Mouse (Mus musculus) kidney, embryonic 14.5 days (tissue): ENCODE results near the gene Fads1. TPM values are rescaled to one million over a fixed set of nuclear protein-coding genes. Genes with fewer than 3 reads are reported as not detected.

ENCODE experiments used
- ATAC-seq: fragments of 200-750 bp; cut with Nextera tagmentation; 2 replicates; pipeline ENCODE4 v1.8.0; 2017; ENCODE audit warnings: moderate number of reproducible peaks, mild to moderate bottlenecking, moderate TSS enrichment, moderate library complexity; ENCODE audit not compliant: low FRiP score, low TSS enrichment
- H3K27ac ChIP-seq: fragments of 300-500 bp; sonication (generic); 2 replicates; pipeline ENCODE4 v1.5.1; 2014; ENCODE audit warnings: low read depth, mild to moderate bottlenecking, low read length, moderate library complexity, mixed read lengths
- H3K27me3 ChIP-seq: fragments of 300-500 bp; sonication (generic); 2 replicates; pipeline ENCODE4 v1.6.1; 2014; ENCODE audit warnings: mild to moderate bottlenecking, low read length; ENCODE audit not compliant: control insufficient read depth, insufficient read depth
- H3K36me3 ChIP-seq: fragments of 300-500 bp; sonication (generic); 2 replicates; pipeline ENCODE4 v1.6.1; 2014; ENCODE audit warnings: low read length, mixed read lengths; ENCODE audit not compliant: control insufficient read depth, insufficient read depth
- H3K4me1 ChIP-seq: fragments of 300-500 bp; sonication (generic); 2 replicates; pipeline ENCODE4 v1.6.1; 2014; ENCODE audit warnings: low read length, mixed read lengths; ENCODE audit not compliant: control insufficient read depth, insufficient read depth
- H3K4me2 ChIP-seq: fragments of 300-500 bp; sonication (generic); replicated peaks from 2 replicates; pipeline ENCODE4 v1.6.1; 2014; ENCODE audit warnings: low read depth, mild to moderate bottlenecking, low read length
- H3K4me3 ChIP-seq: fragments of 300-500 bp; sonication (generic); 2 replicates; pipeline ENCODE4 v1.5.1; 2014; ENCODE audit warnings: mild to moderate bottlenecking, low read length
- H3K9ac ChIP-seq: fragments of 300-500 bp; sonication (generic); 2 replicates; pipeline ENCODE4 v1.6.1; 2014; ENCODE audit warnings: low read depth, mild to moderate bottlenecking, low read length, moderate library complexity
- H3K9me3 ChIP-seq: fragments of 300-500 bp; sonication (generic); 2 replicates; pipeline ENCODE4 v1.6.1; 2016; ENCODE audit warnings: low read length; ENCODE audit not compliant: control insufficient read depth
- WGBS: fragments of 180-500 bp; shearing (Covaris S2); extraction: QIAGEN DNeasy Blood & Tissue Kit; methylation state at CpG from one replicate; pipeline ENCODE4 v1.1.7; 2014; 5-methylcytosine and 5-hydroxymethylcytosine counted together
- polyA plus RNA-seq: library from polyadenylated mRNA; unstranded; fragments of >200 nt; fragmentation: Nextera tagmentation; extraction: Ambion mirVana; gene quantifications from 2 replicates; pipeline ENCODE4 v1.2.1, GENCODE M21; 2014

Fads1 gene
- polyA plus RNA-seq, 1 experiment from 2014 or later = 94.3 TPM

GRCm38 (mm10) chr19:10184096-10184495 is 1.4 kb downstream of the Fads1 start:
- peak; percentile 24 for ATAC-seq

GRCm38 (mm10) chr19:10185876-10186275 is 3.2 kb downstream of the Fads1 start:
- Histone ChIP-seq H3K27ac (no peak overlapping the region), H3K4me3 (no peak overlapping the region), H3K27me3 (no peaks in the 10 kb centered on the region), H3K9ac (no peak overlapping the region), H3K4me1 (peaks cover 8% of the 10 kb centered on the region), H3K36me3 (peaks cover 53% of the 10 kb centered on the region), H3K4me2 (no peak overlapping the region), H3K9me3 (no peaks in the 10 kb centered on the region)
- no peak for ATAC-seq
- 95% methylated on average over 3 of the region's 3 CpGs for WGBS

More at GRCm38 (mm10) chr19:10184096-10184495, 1.4 kb downstream of the Fads1 start:
- no peaks in the 10 kb centered on the region for H3K9me3 ChIP-seq
- peak overlapping the region; percentile 77 for H3K4me2 ChIP-seq
- H3K27ac ChIP-seq = no peak overlapping the region; the same call in 1 of the 2 replicates
- H3K4me3 ChIP-seq = peak overlapping the region; percentile 69
- H3K9ac ChIP-seq = peak overlapping the region; percentile 77
- peaks cover 38% of the 10 kb centered on the region for H3K36me3 ChIP-seq
- no peaks in the 10 kb centered on the region for H3K27me3 ChIP-seq
- WGBS = 5% methylated on average over 12 of the region's 12 CpGs
- peaks cover 8% of the 10 kb centered on the region for H3K4me1 ChIP-seq

GRCm38 (mm10) chr19:10186569-10186968 is 3.9 kb downstream of the Fads1 start:
- WGBS = 95% methylated on average over 8 of the region's 8 CpGs
- H3K36me3 ChIP-seq = peaks cover 60% of the 10 kb centered on the region

GRCm38 (mm10) chr19:10188281-10188811 is 5.7 kb downstream of the Fads1 start:
- Histone ChIP-seq H3K36me3 (peaks cover 78% of the 10 kb centered on the region), H3K4me3 (no peak overlapping the region), H3K27ac (no peak overlapping the region), H3K9me3 (no peaks in the 10 kb centered on the region), H3K27me3 (no peaks in the 10 kb centered on the region), H3K4me2 (no peak overlapping the region), H3K4me1 (peaks cover 8% of the 10 kb centered on the region), H3K9ac (no peak overlapping the region)
- no peak for ATAC-seq
- WGBS = 87% methylated on average over 10 of the region's 10 CpGs

More at GRCm38 (mm10) chr19:10186569-10186968, 3.9 kb downstream of the Fads1 start:
- no peak overlapping the region for H3K4me3 ChIP-seq
- no peak overlapping the region for H3K27ac ChIP-seq
- H3K27me3 ChIP-seq = no peaks in the 10 kb centered on the region
- peaks cover 8% of the 10 kb centered on the region for H3K4me1 ChIP-seq
- H3K9ac ChIP-seq = no peak overlapping the region
- no peaks in the 10 kb centered on the region for H3K9me3 ChIP-seq
- no peak for ATAC-seq
- H3K4me2 ChIP-seq = no peak overlapping the region

GRCm38 (mm10) chr19:10189022-10189421 is 6.3 kb downstream of the Fads1 start:
- ATAC-seq = no peak
- 94% methylated on average over 6 of the region's 6 CpGs for WGBS
- H3K27ac ChIP-seq = no peak overlapping the region
- no peaks in the 10 kb centered on the region for H3K27me3 ChIP-seq
- H3K4me3 ChIP-seq = no peak overlapping the region
- peaks cover 8% of the 10 kb centered on the region for H3K4me1 ChIP-seq
- H3K9me3 ChIP-seq = no peaks in the 10 kb centered on the region
- peaks cover 85% of the 10 kb centered on the region for H3K36me3 ChIP-seq
- no peak overlapping the region for H3K9ac ChIP-seq
- no peak overlapping the region for H3K4me2 ChIP-seq

- no peaks in the 10 kb centered on the region for H3K27me3 ChIP-seq
- H3K9me3 ChIP-seq = no peaks in the 10 kb centered on the region
- no peak overlapping the region for H3K27ac ChIP-seq
- no peaks in the 10 kb centered on the region for H3K4me1 ChIP-seq
- ATAC-seq = no peak
- peaks cover 94% of the 10 kb centered on the region for H3K36me3 ChIP-seq
- no peak overlapping the region for H3K9ac ChIP-seq
- no peak overlapping the region for H3K4me3 ChIP-seq
- no peak overlapping the region for H3K4me2 ChIP-seq
- WGBS = 92% methylated on average over 8 of the region's 8 CpGs
These were observed 7.3 kb downstream of the Fads1 start for GRCm38 (mm10) chr19:10189940-10190339.

- no peaks in the 10 kb centered on the region for H3K27me3 ChIP-seq
- no peaks in the 10 kb centered on the region for H3K4me1 ChIP-seq
- no peak overlapping the region for H3K4me2 ChIP-seq
- peaks cover 93% of the 10 kb centered on the region for H3K36me3 ChIP-seq
- H3K9me3 ChIP-seq = no peaks in the 10 kb centered on the region
- no peak overlapping the region for H3K27ac ChIP-seq
- no peak for ATAC-seq
- H3K4me3 ChIP-seq = no peak overlapping the region
- WGBS = 52% methylated on average over 2 of the region's 2 CpGs
- no peak overlapping the region for H3K9ac ChIP-seq
These were observed 8.1 kb downstream of the Fads1 start for GRCm38 (mm10) chr19:10190796-10191195.

GRCm38 (mm10) chr19:10191326-10191725 is 8.6 kb downstream of the Fads1 start:
- Histone ChIP-seq H3K4me3 (no peak overlapping the region), H3K9ac (no peak overlapping the region), H3K27me3 (no peaks in the 10 kb centered on the region), H3K36me3 (peaks cover 93% of the 10 kb centered on the region), H3K4me2 (no peak overlapping the region), H3K27ac (no peak overlapping the region), H3K9me3 (no peaks in the 10 kb centered on the region), H3K4me1 (no peaks in the 10 kb centered on the region)
- no peak for ATAC-seq
- 69% methylated on average over 7 of the region's 7 CpGs for WGBS

- Histone ChIP-seq H3K9ac (no peak overlapping the region), H3K9me3 (no peaks in the 10 kb centered on the region), H3K4me3 (no peak overlapping the region), H3K4me2 (no peak overlapping the region), H3K36me3 (peaks cover 80% of the 10 kb centered on the region), H3K27ac (no peak overlapping the region), H3K4me1 (no peaks in the 10 kb centered on the region), H3K27me3 (no peaks in the 10 kb centered on the region)
- ATAC-seq = no peak
- WGBS = 89% methylated on average over 11 of the region's 11 CpGs
These were observed 11.6 kb downstream of the Fads1 start for GRCm38 (mm10) chr19:10194337-10194736.
